Mouse (Mus musculus): ENCODE measurements around the gene Mdh1b. TPM values are rescaled to one million over a fixed set of nuclear protein-coding genes. Genes with fewer than 3 reads are reported as not detected.

The Mdh1b gene
- 0.12 and 0.46 TPM in 2 replicates for polyA plus RNA-seq (2016; fragmentation: Nextera tagmentation; extraction: Ambion mirVana)

- under 1% methylated on average over 31 of the region's 31 CpGs for WGBS
- H3K27me3 ChIP-seq (ENCODE audit: insufficient read depth, poor library complexity, severe bottlenecking), result no peaks in the 10 kb centered on the region
- peak; percentile 86 for DNase-seq (ENCODE audit: low spot score)
- H3K27ac ChIP-seq, result peak within 1 kb of the TSS; percentile 83
- no peaks in the 10 kb centered on the region for H3K9me3 ChIP-seq
- H3K4me3 ChIP-seq, result peak within 1 kb of the TSS; percentile 72
- peaks cover 23% of the 10 kb centered on the region for H3K4me1 ChIP-seq (replicated peaks)
- no peaks in the 10 kb centered on the region for H3K36me3 ChIP-seq
Observed at GRCm38 (mm10) chr1:63730240-63730771, at the start of gene Mdh1b, which contains the start of gene Fastkd2. Mdh1b (minus strand) TSS chr1:63730318. Fastkd2 (plus strand) TSS chr1:63730614.

- Histone ChIP-seq H3K27ac (no peak overlapping the region), H3K27me3 (ENCODE audit: insufficient read depth, poor library complexity, severe bottlenecking) (no peaks in the 10 kb centered on the region), H3K4me1 (replicated peaks) (no peaks in the 10 kb centered on the region), H3K36me3 (no peaks in the 10 kb centered on the region), H3K4me3 (no peak overlapping the region), H3K9me3 (no peaks in the 10 kb centered on the region)
- DNase-seq (ENCODE audit: low spot score), result no peak
- WGBS, result 60% methylated on average over 4 of the region's 4 CpGs
Observed at GRCm38 (mm10) chr1:63776902-63777630, 46.9 kb upstream of the Mdh1b start.

- Histone ChIP-seq H3K4me1 (replicated peaks) (no peaks in the 10 kb centered on the region), H3K9me3 (no peaks in the 10 kb centered on the region), H3K27me3 (ENCODE audit: insufficient read depth, poor library complexity, severe bottlenecking) (no peaks in the 10 kb centered on the region), H3K4me3 (no peak overlapping the region), H3K36me3 (no peaks in the 10 kb centered on the region), H3K27ac (no peak overlapping the region)
- WGBS, result 67% methylated on average over 1 of the region's 1 CpGs
- DNase-seq (ENCODE audit: low spot score), result no peak
Observed at GRCm38 (mm10) chr1:63776396-63776795, 46.3 kb upstream of the Mdh1b start.

- Histone ChIP-seq H3K4me1 (replicated peaks) (peaks cover 27% of the 10 kb centered on the region), H3K4me3 (no peak overlapping the region), H3K27me3 (ENCODE audit: insufficient read depth, poor library complexity, severe bottlenecking) (no peaks in the 10 kb centered on the region), H3K36me3 (no peaks in the 10 kb centered on the region), H3K27ac (no peak overlapping the region), H3K9me3 (no peaks in the 10 kb centered on the region)
- WGBS, result 90% methylated on average over 7 of the region's 7 CpGs
- DNase-seq (ENCODE audit: low spot score), result no peak
Observed at GRCm38 (mm10) chr1:63770309-63770708, 40.2 kb upstream of the Mdh1b start.

- H3K27ac ChIP-seq, result peak within 1 kb of the TSS; percentile 6; the same call in 1 of the 2 replicates
- H3K36me3 ChIP-seq, result no peaks in the 10 kb centered on the region
- H3K4me3 ChIP-seq, result no peak within 1 kb of the TSS
- WGBS, result 71% methylated on average over 5 of the region's 5 CpGs
- no peaks in the 10 kb centered on the region for H3K9me3 ChIP-seq
- H3K27me3 ChIP-seq (ENCODE audit: insufficient read depth, poor library complexity, severe bottlenecking), result no peaks in the 10 kb centered on the region
- DNase-seq (ENCODE audit: low spot score), result no peak
- H3K4me1 ChIP-seq (replicated peaks), result peaks cover 38% of the 10 kb centered on the region
Observed at GRCm38 (mm10) chr1:63769167-63769566, 39.0 kb upstream of the Mdh1b start, which contains the start of gene 4933402D24Rik. 4933402D24Rik (minus strand) TSS chr1:63769267.

- H3K4me3 ChIP-seq, result no peak overlapping the region
- no peaks in the 10 kb centered on the region for H3K36me3 ChIP-seq
- H3K9me3 ChIP-seq, result no peaks in the 10 kb centered on the region
- H3K27ac ChIP-seq, result no peak overlapping the region
- H3K4me1 ChIP-seq (replicated peaks), result peaks cover 48% of the 10 kb centered on the region
- H3K27me3 ChIP-seq (ENCODE audit: insufficient read depth, poor library complexity, severe bottlenecking), result no peaks in the 10 kb centered on the region
- WGBS, result 72% methylated on average over 8 of the region's 8 CpGs
- DNase-seq (ENCODE audit: low spot score), result peak; percentile 13
Observed at GRCm38 (mm10) chr1:63768112-63768511, 38.0 kb upstream of the Mdh1b start.

GRCm38 (mm10) chr1:63764395-63764794, 34.3 kb upstream of the Mdh1b start:
- no peaks in the 10 kb centered on the region for H3K9me3 ChIP-seq
- no peak overlapping the region for H3K4me3 ChIP-seq
- DNase-seq (ENCODE audit: low spot score), result no peak
- H3K27me3 ChIP-seq (ENCODE audit: insufficient read depth, poor library complexity, severe bottlenecking), result no peaks in the 10 kb centered on the region
- 84% methylated on average over 7 of the region's 7 CpGs for WGBS
- H3K27ac ChIP-seq, result no peak overlapping the region
- peaks cover 56% of the 10 kb centered on the region for H3K4me1 ChIP-seq (replicated peaks)
- H3K36me3 ChIP-seq, result no peaks in the 10 kb centered on the region

GRCm38 (mm10) chr1:63763881-63764386, 33.8 kb upstream of the Mdh1b start:
- 31% methylated on average over 7 of the region's 7 CpGs for WGBS
- peak; percentile 27 for DNase-seq (ENCODE audit: low spot score)
- H3K36me3 ChIP-seq, result no peaks in the 10 kb centered on the region
- H3K27ac ChIP-seq, result peak overlapping the region; percentile 76
- no peak overlapping the region for H3K4me3 ChIP-seq
- H3K27me3 ChIP-seq (ENCODE audit: insufficient read depth, poor library complexity, severe bottlenecking), result no peaks in the 10 kb centered on the region
- H3K9me3 ChIP-seq, result no peaks in the 10 kb centered on the region
- peaks cover 54% of the 10 kb centered on the region for H3K4me1 ChIP-seq (replicated peaks)

- Histone ChIP-seq H3K27ac (peak overlapping the region; percentile 76), H3K4me3 (no peak overlapping the region), H3K27me3 (ENCODE audit: insufficient read depth, poor library complexity, severe bottlenecking) (no peaks in the 10 kb centered on the region), H3K4me1 (replicated peaks) (peaks cover 47% of the 10 kb centered on the region), H3K36me3 (no peaks in the 10 kb centered on the region), H3K9me3 (no peaks in the 10 kb centered on the region)
- WGBS, result 21% methylated on average over 3 of the region's 3 CpGs
- DNase-seq (ENCODE audit: low spot score), result peak; percentile 68
Observed at GRCm38 (mm10) chr1:63763212-63763694, 33.1 kb upstream of the Mdh1b start.

- Histone ChIP-seq H3K27me3 (ENCODE audit: insufficient read depth, poor library complexity, severe bottlenecking) (no peaks in the 10 kb centered on the region), H3K27ac (no peak overlapping the region), H3K4me3 (no peak overlapping the region), H3K4me1 (replicated peaks) (no peaks in the 10 kb centered on the region), H3K36me3 (peaks cover 26% of the 10 kb centered on the region), H3K9me3 (no peaks in the 10 kb centered on the region)
- WGBS, result 61% methylated on average over 2 of the region's 2 CpGs
- DNase-seq (ENCODE audit: low spot score), result no peak
Observed at GRCm38 (mm10) chr1:63756005-63756404, 25.9 kb upstream of the Mdh1b start.

GRCm38 (mm10) chr1:63729796-63730195, 322 bp downstream of the Mdh1b start:
- 42% methylated on average over 8 of the region's 8 CpGs for WGBS

GRCm38 (mm10) chr1:63720161-63720560, 10.0 kb downstream of the Mdh1b start:
- H3K4me3 ChIP-seq, result no peak overlapping the region
- H3K36me3 ChIP-seq, result no peaks in the 10 kb centered on the region
- H3K27ac ChIP-seq, result no peak overlapping the region
- DNase-seq (ENCODE audit: low spot score), result no peak
- H3K27me3 ChIP-seq (ENCODE audit: insufficient read depth, poor library complexity, severe bottlenecking), result no peaks in the 10 kb centered on the region
- H3K4me1 ChIP-seq (replicated peaks), result no peaks in the 10 kb centered on the region
- H3K9me3 ChIP-seq, result no peaks in the 10 kb centered on the region
- 86% methylated on average over 7 of the region's 7 CpGs for WGBS

More at GRCm38 (mm10) chr1:63729796-63730195, 322 bp downstream of the Mdh1b start:
- no peaks in the 10 kb centered on the region for H3K36me3 ChIP-seq
- H3K27ac ChIP-seq, result peak overlapping the region; percentile 83
- peak overlapping the region; percentile 72 for H3K4me3 ChIP-seq
- no peak for DNase-seq (ENCODE audit: low spot score)
- H3K9me3 ChIP-seq, result no peaks in the 10 kb centered on the region
- peaks cover 23% of the 10 kb centered on the region for H3K4me1 ChIP-seq (replicated peaks)
- H3K27me3 ChIP-seq (ENCODE audit: insufficient read depth, poor library complexity, severe bottlenecking), result no peaks in the 10 kb centered on the region

- DNase-seq (ENCODE audit: low spot score), result no peak
- Histone ChIP-seq H3K27me3 (ENCODE audit: insufficient read depth, poor library complexity, severe bottlenecking) (no peaks in the 10 kb centered on the region), H3K4me3 (no peak overlapping the region), H3K4me1 (replicated peaks) (0 out of 2 replicates have a peak, but pooled peaks cover 3% of the 10 kb centered on the region), H3K9me3 (no peaks in the 10 kb centered on the region), H3K36me3 (no peaks in the 10 kb centered on the region), H3K27ac (no peak overlapping the region)
- WGBS, result 61% methylated on average over 3 of the region's 3 CpGs
Observed at GRCm38 (mm10) chr1:63708876-63709275, 21.2 kb downstream of the Mdh1b start.
